Mouse (Mus musculus) CH12.LX (cell line): ENCODE results near the gene Hlx.

Source experiments
- CTCF ChIP-seq, 2 experiments: IDR thresholded peaks in 1 of 2; conservative IDR thresholded peaks in 1 of 2; 2 replicates each; pipeline ENCODE4 v1.5.1; 2011 to 2012; ENCODE audit warnings: low read depth in 2 of 2, low read length in 2 of 2, improper control_type of control experiment in 1 of 2, inconsistent platforms in 1 of 2, mild to moderate bottlenecking in 1 of 2, moderate library complexity in 1 of 2
- E2F4 ChIP-seq: IDR thresholded peaks from 2 replicates; pipeline ENCODE4 v1.6.1; 2011; ENCODE audit warnings: low read depth, low read length, improper control_type of control experiment; ENCODE audit not compliant: insufficient replicate concordance
- KAT2A ChIP-seq: IDR thresholded peaks from 2 replicates; pipeline ENCODE4 v1.6.1; 2012; ENCODE audit warnings: low read length, improper control_type of control experiment, inconsistent platforms; ENCODE audit not compliant: insufficient replicate concordance
- MAX ChIP-seq: IDR thresholded peaks from 2 replicates; pipeline ENCODE4 v1.6.1; 2011; ENCODE audit warnings: low read length, improper control_type of control experiment
- NRF1 ChIP-seq: IDR thresholded peaks from 2 replicates; pipeline ENCODE4 v1.6.1; 2014; ENCODE audit warnings: low read depth, mild to moderate bottlenecking, inconsistent platforms, low read length, improper control_type of control experiment, moderate library complexity
- POLR2A ChIP-seq: IDR thresholded peaks from 2 replicates; pipeline ENCODE4 v1.6.1; 2011; ENCODE audit warnings: low read depth, mild to moderate bottlenecking, improper control_type of control experiment, low read length
- SIN3A ChIP-seq: IDR thresholded peaks from 2 replicates; pipeline ENCODE4 v1.6.1; 2012; ENCODE audit warnings: low read length, improper control_type of control experiment, inconsistent platforms

- TF ChIP-seq NRF1 (no peak), POLR2A (no peak), KAT2A (no peak), E2F4 (no peak), MAX (no peak), CTCF (conservative IDR thresholded peaks at IDR 0.05 in 1 of 2, IDR thresholded peaks at IDR 0.05 in 1 of 2; ENCODE audit: low read depth in 2 of 2, low read length in 2 of 2) (no peak), SIN3A (no peak)
Measured at GRCm38 (mm10) chr1:184717016-184717568, 15.3 kb downstream of the Hlx start.
